Mouse (Mus musculus) thymus, postnatal 10 days (tissue): Measurements from ENCODE around the gene Rad54l2.

Source experiments
- DNase-seq, 2 experiments: peaks; one replicate each; pipeline ENCODE4 v3.0.0; 2021; ENCODE audit warnings: low spot score in 2 of 2

The Rad54l2 gene

GRCm38 (mm10) chr9:106788812-106789321 is at the start of gene Rad54l2:
Rad54l2 (minus strand) TSS chr9:106789194.
- DNase-seq, result peak; percentile 66 to 83

GRCm38 (mm10) chr9:106822381-106823104 is 33.5 kb upstream of the Rad54l2 start:
- peak; percentile 82 to 85 for DNase-seq

- peak; percentile 92 to 94 for DNase-seq
Measured at GRCm38 (mm10) chr9:106821618-106822380, 32.8 kb upstream of the Rad54l2 start, which contains the start of gene Dcaf1. Dcaf1 (plus strand) TSS chr9:106821874.

- DNase-seq, result no peak
Measured at GRCm38 (mm10) chr9:106821050-106821617, 32.1 kb upstream of the Rad54l2 start.

- peak; percentile 11 to 28 for DNase-seq
Measured at GRCm38 (mm10) chr9:106819201-106819600, 30.2 kb upstream of the Rad54l2 start.

- DNase-seq, result no peak
Measured at GRCm38 (mm10) chr9:106818191-106818590, 29.2 kb upstream of the Rad54l2 start.

GRCm38 (mm10) chr9:106806503-106806902 is 17.5 kb upstream of the Rad54l2 start:
- DNase-seq, result no peak

GRCm38 (mm10) chr9:106790831-106791230 is 1.8 kb upstream of the Rad54l2 start:
- no peak for DNase-seq

GRCm38 (mm10) chr9:106789363-106789762 is 369 bp upstream of the Rad54l2 start:
- DNase-seq, result no peak

- DNase-seq, result no peak
Measured at GRCm38 (mm10) chr9:106787979-106788811, 799 bp downstream of the Rad54l2 start.

GRCm38 (mm10) chr9:106785206-106785605 is 3.8 kb downstream of the Rad54l2 start:
- DNase-seq, result no peak

GRCm38 (mm10) chr9:106783554-106783953 is 5.4 kb downstream of the Rad54l2 start:
- DNase-seq, result no peak

GRCm38 (mm10) chr9:106780086-106780485 is 8.9 kb downstream of the Rad54l2 start:
- DNase-seq, result no peak

GRCm38 (mm10) chr9:106778319-106778718 is 10.7 kb downstream of the Rad54l2 start:
- no peak for DNase-seq

- DNase-seq, result no peak
Measured at GRCm38 (mm10) chr9:106777423-106777822, 11.6 kb downstream of the Rad54l2 start.

- DNase-seq, result no peak
Measured at GRCm38 (mm10) chr9:106776116-106776515, 12.9 kb downstream of the Rad54l2 start.

GRCm38 (mm10) chr9:106771770-106772169 is 17.2 kb downstream of the Rad54l2 start:
- no peak for DNase-seq

- no peak for DNase-seq
Measured at GRCm38 (mm10) chr9:106770216-106770615, 18.8 kb downstream of the Rad54l2 start.

GRCm38 (mm10) chr9:106769781-106770180 is 19.2 kb downstream of the Rad54l2 start:
- no peak for DNase-seq

GRCm38 (mm10) chr9:106756421-106756820 is 32.6 kb downstream of the Rad54l2 start:
- DNase-seq, result no peak

- DNase-seq, result no peak
Measured at GRCm38 (mm10) chr9:106755776-106756175, 33.2 kb downstream of the Rad54l2 start.
